Comparison of ENCODE assay signal across 30 mouse cellular contexts in genomic region chr6:49028708-49029107, GRCm38 (mm10). TPM values are rescaled to one million over a fixed set of nuclear protein-coding genes. Genes with fewer than 3 reads are reported as not detected.
"Had no signal": no experiment of that assay in that cellular context is flagged by ENCODE, and none has a peak within 500 bp of the region (broad histone marks: within the 10 kb centered on the region; RNA-seq: fewer than 3 reads in every experiment).

No protein-coding gene starts in this region.

- DNase-seq: kidney, adult 18-20 months; kidney, adult 9 months; kidney, postnatal 25 days; layer of hippocampus, adult 9-11 months; liver, postnatal 0 days; lung, postnatal 10 days; lung, postnatal 36 days; right cerebral cortex, adult 18-20 months; right cerebral cortex, postnatal 14 days; spleen, adult 18-20 months; thymus, adult 2 months; thymus, postnatal 25 days had no signal

- H3K27ac ChIP-seq: kidney, postnatal 0 days; layer of hippocampus, adult 2 months; left cerebral cortex, adult 2 months; limb, embryonic 12.5 days; limb, embryonic 15.5 days; liver, embryonic 14.5 days; lung, embryonic 15.5 days; midbrain, embryonic 15.5 days; neural tube, embryonic 12.5 days; neural tube, embryonic 15.5 days had no signal

- H3K27me3 ChIP-seq: limb, embryonic 12.5 days; lung, embryonic 15.5 days; midbrain, embryonic 15.5 days; neural tube, embryonic 12.5 days had no signal

- H3K36me3 ChIP-seq: limb, embryonic 12.5 days; limb, embryonic 15.5 days; lung, embryonic 15.5 days; midbrain, embryonic 15.5 days; neural tube, embryonic 12.5 days; neural tube, embryonic 15.5 days had no signal

- H3K9ac ChIP-seq: limb, embryonic 12.5 days; limb, embryonic 15.5 days; liver, embryonic 14.5 days; liver, postnatal 0 days; lung, embryonic 15.5 days; midbrain, embryonic 15.5 days; neural tube, embryonic 12.5 days; neural tube, embryonic 15.5 days had no signal

- H3K4me1 ChIP-seq: limb, embryonic 12.5 days; limb, embryonic 15.5 days; lung, embryonic 15.5 days; midbrain, embryonic 15.5 days; neural tube, embryonic 12.5 days; neural tube, embryonic 15.5 days had no signal

- H3K4me2 ChIP-seq: limb, embryonic 12.5 days; limb, embryonic 15.5 days; liver, embryonic 11.5 days; lung, embryonic 15.5 days; midbrain, embryonic 11.5 days; midbrain, embryonic 15.5 days; neural tube, embryonic 12.5 days; neural tube, embryonic 15.5 days had no signal

- H3K9me3 ChIP-seq: limb, embryonic 12.5 days; limb, embryonic 15.5 days; lung, embryonic 15.5 days; midbrain, embryonic 15.5 days; neural tube, embryonic 12.5 days; neural tube, embryonic 15.5 days had no signal

- H3K4me3 ChIP-seq: layer of hippocampus, adult 2 months; left cerebral cortex, adult 2 months; limb, embryonic 12.5 days; limb, embryonic 15.5 days; lung, embryonic 15.5 days; midbrain, embryonic 15.5 days; neural tube, embryonic 12.5 days; neural tube, embryonic 15.5 days had no signal

- ATAC-seq: midbrain, embryonic 15.5 days had no signal

RNA-seq across cellular contexts. Expression of gene Gpnmb, which starts 7.6 kb away (rescaled TPM):
- total RNA-seq: megakaryocyte-erythroid progenitor cell, adult 5-6 weeks had no signal

RNA-seq across cellular contexts. Expression of gene Svs1, which starts 42.0 kb away (rescaled TPM):
- total RNA-seq: layer of hippocampus, adult 2 months; layer of hippocampus, postnatal 25 days; left cerebral cortex, adult 2 months; left cerebral cortex, postnatal 10 days; left cerebral cortex, postnatal 36 days; megakaryocyte progenitor cell, adult 5-6 weeks; megakaryocyte-erythroid progenitor cell, adult 5-6 weeks had no signal
- polyA plus RNA-seq: kidney, postnatal 0 days; large intestine, adult 2 months; limb, embryonic 12.5 days; limb, embryonic 15.5 days; liver, embryonic 11.5 days; liver, embryonic 14.5 days; liver, postnatal 0 days; lung, embryonic 15.5 days; midbrain, embryonic 11.5 days; midbrain, embryonic 15.5 days; neural tube, embryonic 12.5 days; neural tube, embryonic 15.5 days had no signal

RNA-seq across cellular contexts. Expression of gene Doxl2, which starts 53.9 kb away (rescaled TPM):
- total RNA-seq: layer of hippocampus, adult 2 months; layer of hippocampus, postnatal 25 days; left cerebral cortex, adult 2 months; left cerebral cortex, postnatal 10 days; left cerebral cortex, postnatal 36 days; megakaryocyte progenitor cell, adult 5-6 weeks; megakaryocyte-erythroid progenitor cell, adult 5-6 weeks had no signal
- polyA plus RNA-seq: kidney, postnatal 0 days; large intestine, adult 2 months; limb, embryonic 12.5 days; limb, embryonic 15.5 days; liver, embryonic 11.5 days; liver, embryonic 14.5 days; liver, postnatal 0 days; lung, embryonic 15.5 days; midbrain, embryonic 11.5 days; midbrain, embryonic 15.5 days; neural tube, embryonic 12.5 days; neural tube, embryonic 15.5 days had no signal
